Mouse (Mus musculus): ENCODE measurements around the gene Lyrm4.

The Lyrm4 gene

DNA sequence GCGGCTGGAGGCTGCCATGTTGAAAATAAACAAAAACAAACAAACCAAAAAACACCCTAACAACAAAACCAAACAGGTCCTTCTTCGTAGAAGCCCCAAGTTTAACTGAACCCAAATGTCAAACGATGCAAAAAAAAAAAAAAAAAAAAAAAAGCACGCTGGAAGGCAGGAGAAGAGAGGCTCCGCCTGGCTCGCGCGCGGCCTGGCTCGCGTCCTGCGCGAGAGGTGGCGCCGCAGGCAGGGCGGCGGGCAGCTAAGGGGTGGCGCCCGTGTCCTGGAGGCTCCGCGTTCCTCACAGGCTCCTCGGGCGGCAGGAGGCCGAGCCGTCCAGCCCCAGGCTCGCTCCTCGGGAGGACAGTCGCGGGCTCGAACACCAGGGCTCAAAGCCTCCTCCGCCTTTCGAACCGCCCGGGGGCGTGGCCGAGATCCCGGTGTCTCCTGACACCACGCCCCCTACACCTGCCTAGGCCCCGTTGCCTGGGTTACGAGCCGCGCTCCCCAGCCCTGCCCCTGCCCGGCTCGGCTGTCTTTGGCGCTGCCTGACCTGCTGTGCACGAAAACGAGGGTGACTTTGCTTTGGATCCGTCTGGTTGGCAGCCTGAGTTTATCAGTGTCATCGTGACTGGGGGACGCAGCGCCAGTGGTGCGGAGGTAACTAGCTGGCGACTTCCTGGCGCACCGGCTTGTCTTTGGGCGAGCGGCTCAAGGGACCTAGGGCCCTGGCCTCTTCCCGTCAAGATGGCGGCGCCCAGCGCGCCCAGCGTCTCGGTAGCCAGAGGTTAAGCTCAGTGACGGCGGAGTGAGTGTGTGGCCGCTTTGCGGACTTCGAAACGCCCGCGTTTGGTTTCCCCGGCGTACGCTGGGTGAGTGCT, at the start of gene Lyrm4, which contains the start of gene Fars2:
Lyrm4 (minus strand) TSS at position 384 of the 872 bp plus-strand sequence.
Fars2 (plus strand) TSS at position 270 of the 872 bp plus-strand sequence.
- peak; percentile 97 for DNase-seq (ENCODE audit: low spot score)

DNA sequence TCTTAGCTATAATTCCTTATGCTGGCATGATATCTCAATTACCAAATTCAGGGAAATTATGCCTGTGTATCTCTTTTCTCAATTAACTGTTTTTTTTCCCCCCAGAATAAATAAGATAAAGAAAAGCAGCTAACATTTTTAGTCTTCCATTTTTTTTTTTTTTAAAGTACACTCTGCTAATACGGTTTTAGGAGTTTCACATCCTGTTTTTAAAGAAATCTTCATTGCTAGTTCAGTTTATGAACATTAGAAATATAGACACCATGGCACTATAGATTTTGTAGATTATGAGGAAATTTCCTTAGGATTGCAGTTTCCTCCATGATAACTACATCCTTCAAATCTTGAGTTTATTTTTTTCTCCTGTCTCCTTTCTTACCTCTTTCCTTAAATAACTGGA, 46.6 kb upstream of the Lyrm4 start:
- DNase-seq (ENCODE audit: low spot score): no peak

DNA sequence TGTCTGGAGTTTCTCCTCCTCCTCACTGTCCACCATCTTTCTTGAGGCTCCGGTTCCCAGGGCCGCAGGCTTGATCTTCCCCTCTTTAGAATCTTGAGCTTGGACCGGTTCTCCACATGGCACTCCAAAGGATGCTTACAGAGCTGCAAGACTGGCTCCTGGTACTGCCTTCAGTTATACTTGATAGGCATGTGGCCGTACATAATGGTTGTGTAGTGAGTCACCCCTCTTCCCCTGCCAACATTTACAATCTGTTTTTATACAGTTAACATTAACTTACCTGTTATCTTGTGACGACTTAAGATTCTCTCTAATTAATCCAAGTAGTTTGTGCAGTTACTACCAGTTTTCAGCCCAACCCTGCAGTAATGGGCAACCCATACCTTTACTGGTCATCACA, 46.1 kb upstream of the Lyrm4 start:
- DNase-seq (ENCODE audit: low spot score): no peak

DNA sequence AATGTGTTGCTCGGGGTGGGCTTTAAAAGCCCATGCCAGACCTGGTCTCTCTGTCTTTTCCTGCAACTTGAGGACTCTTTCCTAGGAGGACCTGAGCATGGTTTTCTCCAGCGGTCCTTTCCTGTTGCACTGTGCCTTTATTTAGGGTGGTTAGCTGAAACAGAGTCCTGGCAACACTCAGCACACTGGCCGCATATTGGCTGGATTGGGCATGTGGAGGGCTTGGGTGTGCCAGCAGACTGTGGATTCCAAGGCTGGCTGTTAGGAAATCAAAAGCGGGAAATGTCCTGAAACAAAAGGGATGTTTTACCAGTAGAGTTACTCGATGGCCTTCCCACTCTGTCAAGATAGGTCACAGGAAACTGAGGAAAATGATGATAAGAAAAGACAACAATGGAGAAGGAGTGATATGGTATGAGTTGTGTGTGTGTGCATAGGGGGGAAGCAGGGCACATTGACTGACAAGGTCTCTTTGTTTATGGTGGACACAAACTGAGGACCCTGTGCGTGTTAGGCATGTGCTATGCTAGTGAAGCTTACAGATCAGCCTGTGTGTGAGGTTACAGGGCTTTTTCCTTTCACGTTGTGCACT, 39.1 kb upstream of the Lyrm4 start:
- peak; percentile 13 for DNase-seq (ENCODE audit: low spot score)

DNA sequence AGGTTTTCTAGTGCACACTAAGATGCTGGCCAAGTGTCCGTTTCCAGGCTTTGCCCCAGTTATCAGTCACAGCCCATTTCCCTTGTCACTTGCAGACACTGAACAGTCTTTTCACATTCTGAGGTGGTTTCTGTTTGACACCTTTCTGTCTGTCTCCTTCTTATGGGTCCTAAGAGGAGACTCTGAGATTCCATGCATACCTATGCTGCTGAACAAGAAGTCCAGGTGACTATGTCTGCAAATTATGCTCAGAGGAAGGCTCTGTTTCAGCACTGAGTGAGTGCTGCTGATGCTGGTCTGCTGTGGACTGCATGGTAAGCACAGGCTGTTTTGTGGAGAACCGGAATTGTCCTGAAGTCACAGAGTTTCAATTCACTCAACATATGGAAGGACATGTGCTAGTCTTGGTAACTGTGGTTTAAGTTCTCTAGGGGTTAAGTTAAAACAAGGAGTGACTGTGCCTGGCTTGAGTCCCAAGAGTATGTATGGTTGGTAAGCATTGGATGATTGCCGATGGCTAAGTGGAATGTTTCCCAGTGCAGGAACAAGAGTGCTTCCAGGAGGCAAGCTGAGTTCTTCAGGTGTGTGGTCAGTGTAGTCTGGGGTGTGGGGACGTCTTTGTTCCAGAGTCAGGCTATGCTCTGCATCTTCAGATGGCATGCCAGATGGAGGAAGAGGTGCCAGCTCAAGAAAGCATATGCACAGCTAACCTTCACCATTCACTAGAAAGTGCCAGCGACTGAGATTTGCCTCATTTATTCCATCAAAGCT, 35.6 kb upstream of the Lyrm4 start:
- DNase-seq (ENCODE audit: low spot score): peak; percentile 47

DNA sequence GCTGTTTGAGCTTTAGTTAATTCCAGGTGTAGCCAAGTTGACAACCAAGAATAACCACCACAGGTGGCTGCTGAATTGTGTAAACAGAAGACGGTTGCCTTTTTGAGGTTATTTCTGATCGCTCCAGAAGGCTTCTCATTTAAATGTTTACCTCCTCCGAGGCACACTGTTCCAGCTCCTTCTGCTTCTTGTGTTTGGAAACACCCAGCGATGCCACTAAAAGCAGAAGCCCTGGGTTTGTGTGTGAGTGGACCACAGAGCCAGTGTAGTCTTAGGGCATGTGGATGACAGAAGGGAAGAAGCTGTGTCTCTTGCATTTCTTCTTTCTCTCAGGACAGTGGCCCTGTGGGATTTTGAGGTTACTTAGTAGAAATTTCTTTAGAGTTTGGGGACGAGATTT, 32.9 kb upstream of the Lyrm4 start:
- no peak for DNase-seq (ENCODE audit: low spot score)

DNA sequence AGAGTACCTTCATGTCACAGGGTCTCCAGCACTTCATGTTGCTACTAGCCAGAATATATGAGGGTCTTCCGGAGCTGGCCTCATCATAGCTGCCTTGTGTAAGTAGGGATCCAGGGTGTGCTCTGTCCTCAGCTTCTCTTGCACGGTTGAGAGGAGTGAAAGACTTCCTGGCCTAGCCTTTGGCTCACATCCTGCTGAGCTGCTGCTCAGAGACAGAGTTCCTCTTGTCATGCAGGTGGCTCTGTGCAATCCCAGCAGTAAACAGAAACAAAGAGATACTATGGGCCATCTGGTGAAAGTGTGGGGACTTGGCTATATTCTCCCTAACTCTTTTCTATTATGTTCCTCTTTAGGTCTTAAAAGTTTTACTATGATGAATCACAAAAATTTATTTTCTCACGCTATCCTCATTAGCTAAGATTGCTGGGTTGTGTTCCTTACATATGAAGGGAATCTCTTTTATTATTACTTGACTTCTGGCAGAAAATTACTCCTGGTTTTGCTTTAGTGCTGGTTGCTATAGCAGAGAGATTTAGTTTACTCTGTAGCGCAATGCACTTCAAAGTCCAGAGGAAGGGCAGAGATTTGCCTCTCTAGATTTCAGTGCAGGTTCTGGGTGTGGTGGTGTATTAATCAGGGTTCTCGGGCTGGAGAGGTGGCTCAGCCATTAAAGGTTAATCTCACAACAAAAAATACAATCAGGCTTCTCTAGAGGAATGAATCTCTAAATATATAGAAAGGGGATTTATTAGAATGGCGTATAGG, 32.0 kb upstream of the Lyrm4 start:
- DNase-seq (ENCODE audit: low spot score): peak; percentile 10

DNA sequence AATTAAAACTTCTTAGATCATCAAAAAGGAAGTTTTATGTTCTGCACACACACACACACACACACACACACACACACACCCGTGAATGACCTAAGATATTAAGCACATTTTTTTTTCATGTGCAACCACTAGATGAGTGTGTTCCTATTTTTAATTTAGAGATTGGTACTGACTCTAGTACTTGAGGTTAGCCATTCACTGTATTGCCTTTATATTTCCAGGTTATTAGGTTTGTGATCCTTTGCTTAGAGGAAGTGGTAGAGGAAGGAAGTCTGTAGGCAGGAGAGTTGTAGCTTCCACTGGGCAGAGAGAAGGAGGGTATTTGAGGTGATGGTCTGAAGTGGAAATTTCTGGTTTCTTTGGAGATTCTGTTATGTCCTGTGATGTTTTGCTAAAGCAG, 28.3 kb upstream of the Lyrm4 start:
- no peak for DNase-seq (ENCODE audit: low spot score)

DNA sequence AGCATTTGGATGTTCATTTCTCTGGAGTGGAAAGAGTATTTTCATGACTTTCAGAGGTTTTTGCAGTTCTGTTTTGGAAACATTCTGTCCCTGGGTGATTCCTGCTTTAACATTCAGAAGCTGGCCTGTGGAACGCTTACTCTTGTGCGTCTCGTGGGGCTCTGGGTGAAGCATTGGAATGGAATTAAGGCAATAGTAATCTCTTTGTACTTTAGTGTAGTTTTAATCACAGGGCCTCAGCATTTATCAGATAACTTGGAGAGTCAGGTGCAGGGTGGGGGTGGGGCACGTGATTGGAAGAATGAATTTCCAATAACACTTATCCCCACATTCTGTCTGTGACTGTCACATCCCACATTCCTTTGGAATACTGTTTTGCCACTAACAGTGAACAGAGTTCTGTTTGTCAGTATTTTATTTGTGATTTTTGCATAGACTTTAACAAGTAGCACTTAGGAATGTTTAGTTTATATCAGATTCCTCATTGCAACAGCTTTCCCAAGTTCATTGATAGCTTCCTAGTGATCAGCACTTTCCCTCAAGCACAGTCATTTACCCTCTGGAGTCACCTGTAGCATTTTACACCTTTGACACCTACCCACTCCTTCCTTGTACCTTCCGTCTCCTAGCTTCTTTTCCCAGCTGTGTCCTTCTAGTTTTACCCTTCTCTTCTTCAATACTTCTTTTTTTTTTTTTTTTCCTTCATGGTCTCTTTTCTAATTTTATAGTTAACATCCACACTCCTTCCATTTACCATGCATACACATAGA, 23.1 kb upstream of the Lyrm4 start:
- DNase-seq (ENCODE audit: low spot score): no peak

DNA sequence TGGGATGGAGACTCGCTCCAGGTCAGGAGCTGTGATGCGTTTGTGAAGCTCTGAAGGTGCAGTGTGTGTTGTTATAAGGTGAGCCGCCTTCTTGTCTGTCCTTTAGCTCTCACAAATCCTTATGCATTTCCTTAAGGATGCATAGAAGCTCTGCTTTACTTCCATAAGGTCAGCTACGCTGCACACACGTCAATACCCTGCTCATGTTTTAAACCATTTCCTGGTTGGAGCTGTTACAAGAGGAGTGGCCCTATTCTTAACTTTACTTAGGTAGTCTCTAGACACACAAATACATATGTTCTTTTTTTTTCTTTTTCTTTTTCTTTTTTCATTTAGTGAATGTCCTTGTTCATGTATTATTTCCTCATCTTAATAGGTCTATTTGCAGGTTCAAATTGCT, 22.4 kb upstream of the Lyrm4 start:
- no peak for DNase-seq (ENCODE audit: low spot score)

DNA sequence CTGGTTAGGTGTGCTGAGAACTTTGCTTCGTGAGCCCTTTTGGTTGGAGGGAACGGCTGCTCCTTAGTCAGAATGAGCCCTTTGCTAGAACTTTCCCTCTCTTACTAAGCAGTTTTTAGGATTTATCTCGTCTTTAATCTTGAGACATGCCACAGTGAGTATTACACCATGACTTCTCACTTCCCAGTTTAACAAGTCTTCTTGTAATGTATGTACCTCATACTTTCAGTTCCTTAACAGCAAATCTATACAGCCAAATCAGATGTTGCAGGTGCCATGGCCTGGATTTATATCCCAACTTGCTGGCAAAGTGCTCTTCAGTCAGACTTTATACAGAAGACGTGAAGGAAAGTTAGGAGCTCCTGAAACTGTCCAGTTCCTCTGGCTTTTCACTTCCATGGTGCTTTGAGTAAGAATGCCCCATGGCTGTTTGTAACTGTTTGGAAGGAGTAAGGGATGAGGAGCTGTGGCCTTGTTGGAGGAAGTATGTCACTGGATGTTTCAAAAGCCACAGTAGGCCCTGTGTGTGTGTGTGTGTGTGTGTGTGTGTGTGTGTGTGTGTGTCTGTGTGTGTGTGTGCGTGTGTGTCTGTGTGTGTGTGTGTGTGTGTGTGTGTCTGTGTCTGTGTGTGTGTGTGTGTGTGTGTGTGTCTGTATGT, 14.8 kb upstream of the Lyrm4 start:
- no peak for DNase-seq (ENCODE audit: low spot score)

DNA sequence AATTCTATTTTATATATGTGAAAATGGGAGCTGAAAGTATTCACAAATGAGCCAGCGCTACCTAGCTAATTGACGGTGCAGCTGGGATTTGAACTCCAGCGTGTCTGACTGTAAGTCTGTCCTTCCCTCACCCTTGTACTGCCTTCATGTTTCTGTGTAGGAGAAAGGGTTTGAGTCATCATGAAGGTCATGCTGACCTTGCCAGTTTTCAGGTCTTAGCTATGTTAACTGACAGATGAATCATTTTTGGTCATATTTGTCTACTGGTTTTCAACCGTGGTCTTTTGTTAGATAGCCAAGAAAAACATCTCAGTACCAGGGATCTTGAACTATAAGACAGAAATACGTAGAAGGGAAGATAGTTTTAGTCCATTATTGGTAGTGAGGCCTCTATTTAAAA, 14.1 kb upstream of the Lyrm4 start:
- DNase-seq (ENCODE audit: low spot score): no peak

DNA sequence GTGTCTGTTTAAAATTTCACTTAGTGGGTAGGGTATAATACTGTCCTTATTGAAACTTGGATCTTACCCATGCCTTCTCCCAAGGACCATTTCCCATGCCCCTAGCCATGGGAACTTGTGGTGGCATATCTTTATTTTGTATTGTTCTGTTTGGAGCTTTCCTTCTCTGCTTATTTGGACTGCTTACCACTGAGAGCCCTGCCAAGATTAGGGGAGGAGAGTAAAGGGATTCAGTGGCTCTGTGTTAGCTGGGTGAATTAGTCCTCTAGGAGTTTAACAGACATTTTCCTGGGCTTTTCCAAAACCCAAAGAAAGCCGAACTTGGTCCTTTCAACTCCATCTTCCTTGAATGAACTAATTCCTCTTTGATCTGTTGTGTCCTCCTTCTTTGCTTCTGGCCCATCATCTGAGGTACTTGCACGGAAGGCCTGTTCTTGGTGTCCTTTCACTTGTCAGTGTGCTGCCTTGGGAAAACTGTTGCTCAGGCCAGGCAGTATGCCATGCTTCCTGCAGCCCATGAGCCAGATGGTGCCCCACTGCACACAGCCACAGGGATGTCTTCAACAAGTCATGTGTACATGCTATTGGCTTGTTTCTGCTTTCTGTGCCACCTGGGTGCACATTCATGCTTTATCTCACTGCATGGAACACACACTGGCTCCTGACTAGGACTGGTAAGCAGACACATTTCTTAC, 12.2 kb upstream of the Lyrm4 start:
- no peak for DNase-seq (ENCODE audit: low spot score)

DNA sequence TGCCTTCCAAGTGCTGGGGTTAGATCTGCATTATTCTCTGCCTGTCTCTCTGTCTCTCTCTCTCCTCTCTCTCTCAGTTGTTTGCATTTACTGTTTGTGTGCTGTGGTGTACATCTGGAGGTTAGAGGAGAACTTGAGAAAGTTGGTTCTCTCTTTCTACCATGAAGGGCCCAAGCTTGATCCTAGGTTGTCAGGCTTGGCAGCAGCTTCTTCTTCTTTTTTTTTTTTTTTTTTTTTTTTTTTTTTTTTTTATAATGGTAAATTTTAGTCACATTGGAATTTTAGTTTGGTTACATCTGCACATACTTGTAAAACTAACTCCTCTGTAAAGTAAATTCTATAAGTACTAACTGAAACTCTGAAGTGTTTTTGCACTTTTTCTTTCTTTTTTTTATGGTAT, 3.3 kb upstream of the Lyrm4 start:
- DNase-seq (ENCODE audit: low spot score): no peak

DNA sequence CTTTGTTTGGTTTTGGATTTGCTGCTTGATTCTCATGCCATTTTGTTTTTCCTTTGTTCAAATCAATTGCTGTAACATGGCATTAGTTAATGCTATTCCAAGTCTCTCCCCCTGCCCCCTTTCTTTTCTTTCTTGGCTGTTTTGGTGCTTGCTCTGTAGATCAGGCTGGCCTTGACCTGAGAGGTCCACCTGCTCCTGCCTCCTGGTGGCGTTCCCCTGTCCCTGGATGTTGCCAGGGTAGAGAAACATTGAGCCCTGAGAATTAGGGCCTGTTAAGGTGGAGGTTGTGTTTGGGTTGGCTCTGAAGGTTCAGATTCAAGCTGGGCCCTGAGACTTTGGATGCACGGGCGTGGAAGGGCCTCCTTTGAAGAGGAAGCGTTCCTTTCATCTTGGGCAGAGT, 2.4 kb upstream of the Lyrm4 start:
- no peak for DNase-seq (ENCODE audit: low spot score)

DNA sequence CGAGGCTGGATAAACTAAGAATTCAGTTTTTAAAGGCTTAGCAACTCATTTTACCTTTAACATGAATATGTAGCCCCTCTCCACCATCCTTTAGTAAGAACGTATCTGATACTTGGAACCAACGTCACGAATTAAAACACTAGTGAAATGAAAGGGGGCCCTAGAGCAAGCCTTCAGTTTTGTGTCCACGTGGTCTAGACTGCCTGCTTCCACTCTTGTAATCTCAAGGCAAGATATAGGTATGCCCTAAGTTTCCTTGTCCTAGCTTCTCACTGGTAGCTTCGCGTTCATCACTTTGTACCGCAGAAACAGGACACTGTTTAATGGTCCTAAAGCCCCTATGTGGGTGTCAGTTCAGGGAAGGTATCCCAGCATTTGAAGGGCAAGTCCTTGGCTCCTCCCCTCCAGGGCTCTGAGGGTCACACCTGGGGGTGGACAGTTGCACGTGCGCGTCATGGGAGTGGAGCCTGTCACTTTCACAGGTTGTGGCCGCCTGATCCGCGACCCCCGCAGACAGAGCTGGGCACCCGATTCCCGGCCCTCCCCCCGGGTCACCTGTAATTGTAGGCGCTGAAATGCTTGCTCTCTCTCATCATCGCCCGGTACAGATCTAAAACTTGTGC, 695 bp downstream of the Lyrm4 start:
- peak; percentile 13 for DNase-seq (ENCODE audit: low spot score)

DNA sequence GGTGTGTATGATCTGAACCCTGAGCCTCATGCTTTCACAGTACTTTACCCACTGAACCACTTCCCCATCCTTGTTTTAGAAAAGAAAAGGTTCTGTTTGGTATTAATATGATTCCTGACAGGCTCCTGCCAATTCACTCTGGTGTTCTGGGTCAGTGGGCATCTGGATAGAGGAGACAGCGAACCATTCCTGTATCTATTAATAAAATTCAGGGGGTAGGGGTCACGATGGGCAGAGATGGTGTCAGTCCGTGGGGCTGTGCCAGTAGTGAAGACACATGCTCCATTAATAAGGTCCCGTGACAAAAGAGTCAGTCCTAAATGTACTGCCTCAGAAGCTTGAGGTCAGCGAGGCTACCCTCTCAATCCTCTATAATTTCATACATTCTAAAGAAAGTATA, 4.1 kb downstream of the Lyrm4 start:
- DNase-seq (ENCODE audit: low spot score): no peak

DNA sequence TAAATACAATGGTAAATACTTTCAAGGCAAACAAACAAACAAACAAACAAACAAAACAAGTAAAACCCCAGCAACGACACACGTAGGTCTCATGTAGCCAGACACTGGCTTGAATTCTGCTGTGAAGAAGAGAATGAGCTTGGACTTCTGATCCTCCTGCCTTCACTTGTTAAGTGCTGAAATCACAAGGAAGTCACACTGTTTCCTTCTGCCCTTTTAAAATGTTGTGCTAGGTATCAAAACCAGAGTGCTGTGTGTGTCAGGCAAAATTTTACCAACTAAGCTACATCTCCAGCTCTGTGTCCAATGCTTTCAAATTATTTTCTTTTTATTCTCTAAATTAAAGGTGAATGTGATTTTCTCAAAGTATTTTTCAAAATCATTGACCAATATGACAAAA, 6.0 kb downstream of the Lyrm4 start:
- DNase-seq (ENCODE audit: low spot score): no peak

DNA sequence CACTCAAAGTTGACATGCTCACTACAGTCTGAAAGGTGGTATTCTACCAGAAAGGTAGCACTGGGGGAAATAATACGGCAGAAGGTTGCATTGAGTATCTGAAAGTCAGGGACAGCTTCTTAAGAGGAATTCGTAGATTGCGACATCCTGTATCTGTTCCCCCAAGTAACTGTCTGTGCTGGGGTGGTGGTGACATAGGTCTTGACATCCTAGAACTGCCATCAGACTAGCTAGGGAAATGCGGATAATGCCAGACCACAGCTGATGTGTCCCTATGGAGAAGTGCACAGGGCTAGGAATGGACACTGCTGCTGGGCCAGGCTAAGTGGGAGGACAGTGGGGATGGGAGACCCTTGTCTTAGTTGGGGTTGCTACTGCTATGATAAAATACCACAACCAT, 8.8 kb downstream of the Lyrm4 start:
- DNase-seq (ENCODE audit: low spot score): no peak

DNA sequence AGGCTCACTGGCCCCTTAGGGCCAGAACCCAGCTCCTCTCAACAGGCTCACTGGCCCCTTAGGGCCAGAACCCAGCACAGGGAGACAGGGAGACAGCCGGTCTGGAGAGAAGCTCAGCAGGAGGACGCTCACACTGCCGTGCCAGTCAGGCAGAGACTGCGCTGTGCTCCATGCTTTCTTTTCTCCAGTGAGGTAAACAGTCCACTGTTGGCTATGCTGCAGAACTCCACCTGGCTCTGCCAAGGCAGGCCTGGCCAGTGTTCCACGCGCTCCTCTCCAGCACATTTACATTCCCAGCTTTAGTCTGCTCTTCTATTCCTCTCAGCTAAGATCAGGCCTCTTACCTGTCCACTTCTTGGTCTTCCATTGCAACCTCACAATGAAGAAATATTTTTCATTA, 11.7 kb downstream of the Lyrm4 start:
- DNase-seq (ENCODE audit: low spot score): no peak

Data from lung, postnatal 25 days (tissue).